8 mouse cellular contexts compared by ENCODE assay signal in the genomic region with DNA sequence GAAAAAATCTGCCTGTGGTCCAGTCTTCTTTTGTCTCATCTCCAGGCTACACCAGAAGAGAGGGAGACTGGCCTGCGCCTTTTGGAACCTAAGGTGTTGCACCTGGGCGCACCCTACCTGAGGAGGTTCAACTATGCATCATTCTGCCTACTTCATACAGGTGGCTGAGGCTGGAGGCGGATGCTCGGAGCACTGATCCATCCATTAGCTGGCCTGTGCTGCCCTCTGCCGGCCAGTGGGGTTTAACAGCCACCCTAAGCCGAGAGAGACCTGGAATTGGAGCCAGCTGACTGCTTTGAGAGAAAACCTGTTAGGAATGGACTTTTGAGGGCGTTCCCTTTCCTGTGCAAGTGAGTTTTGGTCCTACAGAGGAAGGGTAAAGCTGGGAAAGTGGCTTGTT. TPM values are rescaled to one million over a fixed set of nuclear protein-coding genes. Genes with fewer than 3 reads are reported as not detected.
A peak's percentile ranks its signal among the peaks of the same experiment; 100 is the strongest.
DNase-seq lines count a peak whose midpoint lies in the region; ATAC-seq and TF ChIP-seq lines count a peak whose summit lies in the region.

No protein-coding gene starts in this region.

- H3K36me3 ChIP-seq in heart, embryonic 12.5 days = no peaks in the 10 kb centered on the region
- no peaks in the 10 kb centered on the region for H3K36me3 ChIP-seq in liver, embryonic 12.5 days
- H3K36me3 ChIP-seq in neural tube, embryonic 12.5 days = no peaks in the 10 kb centered on the region
- H3K36me3 ChIP-seq in stomach, embryonic 16.5 days (ENCODE audit: control insufficient read depth, insufficient read depth, low read length) = no peaks in the 10 kb centered on the region

- no peak for TF ChIP-seq POLR2A in bone marrow macrophage, adult 2 months (IDR thresholded peaks at IDR 0.05; ENCODE audit: borderline replicate concordance, low read depth, low read length)
- no peak for TF ChIP-seq POLR2A in embryonic fibroblast, embryonic 13.5 days (IDR thresholded peaks at IDR 0.05; ENCODE audit: low read depth, low read length)

- peak; percentile 75 for DNase-seq in CD4-positive helper T cell, adult 2 months (ENCODE audit: low read depth, low spot score)
- peak; percentile 91 for DNase-seq in kidney, postnatal 10 days

- peaks cover 6% of the 10 kb centered on the region for H3K4me1 ChIP-seq in bone marrow macrophage, adult 2 months (ENCODE audit: control insufficient read depth, insufficient read depth, low read length)
- 0 out of 2 replicates have a peak, but pooled peaks cover 6% of the 10 kb centered on the region for H3K4me1 ChIP-seq in embryonic fibroblast, embryonic 13.5 days (ENCODE audit: control insufficient read depth, insufficient read depth, low read length)
- H3K4me1 ChIP-seq in heart, embryonic 12.5 days (replicated peaks) = peaks cover 3% of the 10 kb centered on the region; the same call in 1 of the 2 replicates
- H3K4me1 ChIP-seq in liver, embryonic 12.5 days = peaks cover 5% of the 10 kb centered on the region
- peaks cover 6% of the 10 kb centered on the region; the same call in 1 of the 2 replicates for H3K4me1 ChIP-seq in neural tube, embryonic 12.5 days
- H3K4me1 ChIP-seq in stomach, embryonic 16.5 days (ENCODE audit: control insufficient read depth, insufficient read depth, low read length) = no peaks in the 10 kb centered on the region

- no peak overlapping the region for H3K27ac ChIP-seq in bone marrow macrophage, adult 2 months (ENCODE audit: insufficient read depth, low read depth, low read length)
- H3K27ac ChIP-seq in embryonic fibroblast, embryonic 13.5 days (ENCODE audit: insufficient read depth, low read length) = no peak overlapping the region
- no peak overlapping the region for H3K27ac ChIP-seq in heart, embryonic 12.5 days (ENCODE audit: poor library complexity, severe bottlenecking)
- no peak overlapping the region for H3K27ac ChIP-seq in liver, embryonic 12.5 days
- H3K27ac ChIP-seq in neural tube, embryonic 12.5 days = no peak overlapping the region
- no peak overlapping the region for H3K27ac ChIP-seq in stomach, embryonic 16.5 days (ENCODE audit: low read length)

- no peak overlapping the region for H3K4me2 ChIP-seq in heart, embryonic 12.5 days
- H3K4me2 ChIP-seq in liver, embryonic 12.5 days = no peak overlapping the region
- no peak overlapping the region for H3K4me2 ChIP-seq in neural tube, embryonic 12.5 days (replicated peaks)
- no peak overlapping the region for H3K4me2 ChIP-seq in stomach, embryonic 16.5 days (ENCODE audit: low read depth, low read length)

- 0 out of 2 replicates have a peak, but pooled peaks have one; percentile 51 for ATAC-seq in heart, embryonic 12.5 days (ENCODE audit: insufficient number of reproducible peaks, low FRiP score)
- ATAC-seq in liver, embryonic 12.5 days = peak; percentile 60; the same call in 1 of the 2 replicates
- 0 out of 2 replicates have a peak, but pooled peaks have one; percentile 61 for ATAC-seq in neural tube, embryonic 12.5 days (ENCODE audit: low FRiP score, low read depth)
- ATAC-seq in stomach, embryonic 16.5 days (ENCODE audit: insufficient read depth, low FRiP score) = peak; percentile 80; the same call in 1 of the 2 replicates

- H3K4me3 ChIP-seq in bone marrow macrophage, adult 2 months (ENCODE audit: insufficient read depth, low read length) = no peak overlapping the region
- H3K4me3 ChIP-seq in embryonic fibroblast, embryonic 13.5 days (ENCODE audit: insufficient read depth, low read length) = no peak overlapping the region
- H3K4me3 ChIP-seq in heart, embryonic 12.5 days = no peak overlapping the region
- no peak overlapping the region for H3K4me3 ChIP-seq in liver, embryonic 12.5 days
- no peak overlapping the region for H3K4me3 ChIP-seq in neural tube, embryonic 12.5 days
- H3K4me3 ChIP-seq in stomach, embryonic 16.5 days (replicated peaks; ENCODE audit: low read length) = no peak overlapping the region

- TF ChIP-seq CTCF in bone marrow macrophage, adult 2 months (IDR thresholded peaks at IDR 0.05; ENCODE audit: low read depth, low read length) = peak; percentile 75; the same call in 1 of the 2 replicates
- TF ChIP-seq CTCF in embryonic fibroblast, embryonic 13.5 days (IDR thresholded peaks at IDR 0.05; ENCODE audit: borderline replicate concordance, insufficient read depth, low read length) = peak; percentile 78

- no peaks in the 10 kb centered on the region for H3K9me3 ChIP-seq in heart, embryonic 12.5 days (replicated peaks)
- no peaks in the 10 kb centered on the region for H3K9me3 ChIP-seq in liver, embryonic 12.5 days (replicated peaks)
- no peaks in the 10 kb centered on the region for H3K9me3 ChIP-seq in neural tube, embryonic 12.5 days
- H3K9me3 ChIP-seq in stomach, embryonic 16.5 days (replicated peaks; ENCODE audit: control insufficient read depth, low read length) = no peaks in the 10 kb centered on the region

- no peak overlapping the region for H3K9ac ChIP-seq in heart, embryonic 12.5 days
- H3K9ac ChIP-seq in liver, embryonic 12.5 days = no peak overlapping the region
- no peak overlapping the region for H3K9ac ChIP-seq in neural tube, embryonic 12.5 days
- H3K9ac ChIP-seq in stomach, embryonic 16.5 days (ENCODE audit: low read length) = no peak overlapping the region

- 3% methylated on average over 7 of the region's 7 CpGs for WGBS in heart, embryonic 12.5 days
- WGBS in liver, embryonic 12.5 days (ENCODE audit: insufficient replicate concordance) = 3% methylated on average over 7 of the region's 7 CpGs
- 5% methylated on average over 7 of the region's 7 CpGs for WGBS in neural tube, embryonic 12.5 days
- WGBS in stomach, embryonic 16.5 days = 2% methylated on average over 7 of the region's 7 CpGs

- H3K27me3 ChIP-seq in heart, embryonic 12.5 days (replicated peaks) = peaks cover 35% of the 10 kb centered on the region
- H3K27me3 ChIP-seq in liver, embryonic 12.5 days (replicated peaks) = peaks cover 42% of the 10 kb centered on the region
- H3K27me3 ChIP-seq in neural tube, embryonic 12.5 days (replicated peaks) = peaks cover 11% of the 10 kb centered on the region; the same call in 1 of the 2 replicates
- peaks cover 3% of the 10 kb centered on the region; the same call in 1 of the 2 replicates for H3K27me3 ChIP-seq in stomach, embryonic 16.5 days (ENCODE audit: control insufficient read depth, insufficient read depth, low read length)

RNA-seq across cellular contexts. Expression of a gene that starts 5.5 kb away (rescaled TPM):
- 32.9 and 34.3 TPM in 2 replicates for polyA plus RNA-seq in bone marrow macrophage, adult 2 months (2012; ENCODE audit: insufficient read depth, insufficient read length, missing spikeins)
- 31.0 and 35.0 TPM in 2 replicates for polyA plus RNA-seq in embryonic fibroblast, embryonic 13.5 days (2011; ENCODE audit: insufficient read length, low read depth, missing spikeins)
- 32.0 and 32.4 TPM in 2 replicates for polyA plus RNA-seq in heart, embryonic 12.5 days (2016; fragmentation: Nextera tagmentation; extraction: Ambion mirVana)
- polyA plus RNA-seq in liver, embryonic 12.5 days (2016; fragmentation: Nextera tagmentation; extraction: Ambion mirVana) = 38.7 TPM in 2 replicates
- polyA plus RNA-seq in neural tube, embryonic 12.5 days (2016; fragmentation: Nextera tagmentation; extraction: Ambion mirVana) = 43.0 and 50.4 TPM in 2 replicates
- polyA plus RNA-seq in stomach, embryonic 16.5 days (2015; fragmentation: Nextera tagmentation; extraction: Ambion mirVana) = 40.8 and 42.5 TPM in 2 replicates
